Mouse (Mus musculus) c-Kit-positive CD71-positive TER-119-negative erythroid progenitor cells, embryonic 14.5 days (primary cell): ENCODE results near the gene Mrgprh.
A peak's percentile ranks its signal among the peaks of the same experiment; 100 is the strongest.

Experiments used
- DNase-seq: peaks from one replicate; pipeline ENCODE4 v3.0.0-alpha.2; 2013; ENCODE audit warnings: low read depth

Mrgprh gene

DNA sequence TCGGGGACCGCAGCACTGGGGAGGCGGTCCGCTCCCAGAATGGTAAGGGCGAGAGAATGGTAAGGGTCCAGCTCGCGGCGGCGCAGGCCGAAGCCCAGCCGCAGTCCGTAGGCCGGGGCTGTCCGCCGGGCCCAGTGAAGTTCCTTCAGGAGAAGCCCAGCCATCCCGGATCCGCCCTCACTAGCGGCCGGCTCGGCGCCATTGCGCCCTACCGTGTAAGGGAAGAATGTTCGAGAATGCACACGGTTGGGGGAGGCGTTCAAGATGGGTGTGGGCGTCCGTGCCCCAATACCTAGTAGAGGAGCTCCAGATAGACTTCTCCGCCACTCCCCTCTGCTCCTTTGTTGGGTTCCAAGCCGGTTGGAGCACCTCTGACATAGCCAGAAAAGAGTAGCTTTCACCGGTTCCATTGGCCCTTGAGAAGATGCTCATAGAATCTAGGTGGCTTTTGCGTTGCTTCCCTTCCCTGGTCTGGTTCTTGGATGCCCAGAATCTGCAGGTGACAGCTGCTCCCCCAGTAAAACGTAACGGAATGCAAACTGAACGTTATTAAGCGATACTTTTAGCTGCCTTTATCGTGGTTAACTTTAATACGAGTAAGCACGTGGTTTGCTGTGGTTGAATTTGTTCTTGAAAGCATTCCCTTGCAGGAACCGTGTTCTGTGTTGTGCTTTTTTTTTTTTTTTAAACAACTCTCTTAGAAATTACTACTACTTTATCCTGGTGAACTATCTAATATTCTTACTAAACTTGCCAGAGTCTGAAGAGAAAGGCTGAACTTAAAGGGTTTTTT lies 41.0 kb downstream of the Mrgprh start:
- peak; percentile 78 for DNase-seq

DNA sequence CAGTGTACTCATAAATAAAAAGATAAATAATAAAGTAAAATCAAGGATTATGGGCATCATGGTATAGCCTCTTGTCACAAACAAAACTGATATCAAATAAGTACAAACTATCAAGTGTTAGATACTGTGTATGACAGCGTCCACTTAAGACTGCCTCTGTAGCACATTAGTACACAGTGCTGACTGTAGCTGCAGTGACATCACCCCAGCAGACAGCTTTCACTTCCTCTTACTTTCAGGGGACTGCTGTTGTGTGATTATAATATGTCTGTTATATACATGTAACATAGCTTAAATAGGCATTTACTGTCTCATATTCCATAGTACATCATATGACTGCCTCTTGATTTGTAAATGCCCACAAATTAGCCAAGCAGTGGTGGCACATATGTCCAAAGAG lies 45.2 kb downstream of the Mrgprh start:
- no peak for DNase-seq

DNA sequence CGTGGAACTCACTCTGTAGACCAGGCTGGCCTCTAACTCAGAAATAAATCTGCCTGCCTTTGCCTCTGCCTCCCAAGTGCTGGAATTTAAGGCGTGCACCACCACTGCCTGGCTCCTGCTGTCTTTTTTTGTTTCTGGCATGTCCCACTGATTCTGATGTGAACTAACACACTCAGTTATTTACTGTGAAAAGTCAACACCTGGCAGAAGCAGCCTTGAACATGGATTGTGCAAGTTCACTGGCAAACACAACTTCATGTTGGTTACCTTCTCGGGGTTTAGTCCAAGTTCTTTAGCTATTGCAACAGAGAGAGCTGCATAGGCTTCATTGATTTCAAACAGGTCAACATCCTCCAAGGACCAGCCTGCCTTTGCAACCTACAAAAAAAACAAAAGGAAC lies 49.2 kb downstream of the Mrgprh start:
- no peak for DNase-seq

DNA sequence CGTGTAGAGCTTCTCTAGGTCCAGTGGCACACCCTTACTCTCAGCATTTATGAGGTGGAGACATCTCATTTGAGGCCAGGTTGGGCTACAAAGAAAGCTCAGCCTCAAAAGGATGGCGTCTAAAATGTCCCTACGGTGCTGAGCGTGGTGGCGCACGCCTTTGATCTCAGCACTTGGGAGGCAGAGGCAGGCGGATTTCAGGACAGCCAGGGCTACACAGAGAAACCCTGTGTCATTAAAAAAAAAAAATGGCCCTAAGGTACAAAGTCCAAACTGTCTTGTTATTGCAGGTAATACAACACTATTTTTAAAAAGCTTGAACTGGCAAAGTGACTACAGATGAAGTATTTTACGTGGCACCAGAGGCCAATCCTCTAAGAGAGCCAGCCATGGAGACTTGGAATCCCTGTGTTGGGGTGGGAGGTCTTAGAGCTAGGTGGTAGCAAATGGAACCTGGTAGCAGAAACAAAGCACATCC lies 49.9 kb downstream of the Mrgprh start:
- DNase-seq: no peak
